10 mouse cellular contexts compared by ENCODE assay signal in the genomic region with DNA sequence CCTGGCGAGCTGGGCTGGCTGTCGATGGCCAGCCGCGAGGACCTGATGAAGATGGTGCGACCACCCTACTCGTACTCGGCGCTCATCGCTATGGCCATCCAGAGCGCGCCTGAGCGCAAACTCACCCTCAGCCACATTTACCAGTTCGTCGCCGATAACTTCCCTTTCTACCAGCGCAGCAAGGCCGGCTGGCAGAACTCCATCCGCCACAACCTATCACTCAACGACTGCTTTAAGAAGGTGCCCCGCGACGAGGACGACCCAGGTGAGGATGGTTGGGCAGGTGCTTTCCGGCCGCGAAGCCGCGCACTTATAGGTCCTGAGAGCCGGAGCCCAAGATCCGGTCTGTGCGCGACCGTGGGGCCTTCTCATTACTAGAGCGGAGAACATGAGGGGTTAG. TPM values are rescaled to one million over a fixed set of nuclear protein-coding genes. Genes with fewer than 3 reads are reported as not detected.
A peak's percentile ranks its signal among the peaks of the same experiment; 100 is the strongest.
DNase-seq lines count a peak whose midpoint lies in the region; ATAC-seq lines count a peak whose summit lies in the region.
"Had no signal": no experiment of that assay in that cellular context is flagged by ENCODE, and none has a peak within 500 bp of the region (broad histone marks: within the 10 kb centered on the region; RNA-seq: fewer than 3 reads in every experiment).

No protein-coding gene starts in this region.

- H3K27me3 ChIP-seq in lung, embryonic 15.5 days = peaks cover 86% of the 10 kb centered on the region
- H3K27me3 ChIP-seq in hindbrain, embryonic 12.5 days = peaks cover 78% of the 10 kb centered on the region
- peaks cover 57% of the 10 kb centered on the region for H3K27me3 ChIP-seq in midbrain, embryonic 14.5 days (ENCODE audit: control insufficient read depth, insufficient read depth, low read length)
- H3K27me3 ChIP-seq: CH12.LX had no signal

- H3K27ac ChIP-seq in lung, embryonic 15.5 days = no peak overlapping the region
- H3K27ac ChIP-seq in hindbrain, embryonic 12.5 days = no peak overlapping the region
- H3K27ac ChIP-seq in midbrain, embryonic 14.5 days (replicated peaks; ENCODE audit: low read depth, low read length) = no peak overlapping the region

- peak overlapping the region; percentile 39 for H3K4me3 ChIP-seq in lung, embryonic 15.5 days
- H3K4me3 ChIP-seq in hindbrain, embryonic 12.5 days = peak overlapping the region; percentile 46
- peak overlapping the region; percentile 40 for H3K4me3 ChIP-seq in midbrain, embryonic 14.5 days (replicated peaks; ENCODE audit: low read depth, low read length)
- H3K4me3 ChIP-seq: erythroblast, embryonic 14.5 days had no signal

- H3K4me2 ChIP-seq in lung, embryonic 15.5 days = peak overlapping the region; percentile 75
- H3K4me2 ChIP-seq in hindbrain, embryonic 12.5 days (replicated peaks) = peak overlapping the region; percentile 87
- peak overlapping the region; percentile 82 for H3K4me2 ChIP-seq in midbrain, embryonic 14.5 days (ENCODE audit: low read length)

- H3K9ac ChIP-seq in lung, embryonic 15.5 days = no peak overlapping the region
- H3K9ac ChIP-seq in hindbrain, embryonic 12.5 days = 0 out of 2 replicates have a peak overlapping the region, but pooled peaks have one; percentile 9
- H3K9ac ChIP-seq in midbrain, embryonic 14.5 days (replicated peaks; ENCODE audit: low read length) = no peak overlapping the region

- peaks cover 9% of the 10 kb centered on the region; the same call in 1 of the 2 replicates for H3K4me1 ChIP-seq in lung, embryonic 15.5 days
- H3K4me1 ChIP-seq in hindbrain, embryonic 12.5 days = peaks cover 9% of the 10 kb centered on the region
- peaks cover 7% of the 10 kb centered on the region for H3K4me1 ChIP-seq in midbrain, embryonic 14.5 days (ENCODE audit: control insufficient read depth, insufficient read depth, low read length)

- DNase-seq in cerebellum, postnatal 36 days = peak; percentile 2 to 4
- no peak for DNase-seq in lung, postnatal 36 days
- no peak for DNase-seq in midbrain, embryonic 14.5 days
- no peak for DNase-seq in urinary bladder, postnatal 4 days (ENCODE audit: low spot score in 2 of 2)
- no peak for DNase-seq in layer of hippocampus, postnatal 25 days (ENCODE audit: extremely low spot score in 1 of 2, low spot score in 1 of 2)

- 2% methylated on average over 34 of the region's 34 CpGs for WGBS in lung, embryonic 15.5 days
- 2% methylated on average over 34 of the region's 34 CpGs for WGBS in hindbrain, embryonic 12.5 days
- WGBS in midbrain, embryonic 14.5 days = under 1% methylated on average over 34 of the region's 34 CpGs

- ATAC-seq in cerebellum, adult (ENCODE audit: insufficient number of reproducible peaks, low FRiP score, low TSS enrichment) = no peak
- ATAC-seq in lung, embryonic 15.5 days (ENCODE audit: borderline replicate concordance, extremely low read depth, low FRiP score, low TSS enrichment) = no peak
- peak; percentile 23; the same call in 1 of the 2 replicates for ATAC-seq in hindbrain, embryonic 12.5 days (ENCODE audit: low FRiP score)
- ATAC-seq in midbrain, embryonic 14.5 days (ENCODE audit: low FRiP score, low TSS enrichment) = no peak; the same call in 1 of the 2 replicates

- H3K36me3 ChIP-seq in lung, embryonic 15.5 days = no peaks in the 10 kb centered on the region
- no peaks in the 10 kb centered on the region for H3K36me3 ChIP-seq in hindbrain, embryonic 12.5 days
- H3K36me3 ChIP-seq in midbrain, embryonic 14.5 days (ENCODE audit: control insufficient read depth, insufficient read depth, low read length) = no peaks in the 10 kb centered on the region

- H3K9me3 ChIP-seq in lung, embryonic 15.5 days = no peaks in the 10 kb centered on the region
- no peaks in the 10 kb centered on the region for H3K9me3 ChIP-seq in hindbrain, embryonic 12.5 days (replicated peaks)
- H3K9me3 ChIP-seq in midbrain, embryonic 14.5 days (ENCODE audit: control insufficient read depth, low read length) = no peaks in the 10 kb centered on the region

RNA-seq across cellular contexts. Expression of a gene that starts 0.6 kb away (rescaled TPM):
- not detected in 2 replicates for polyA plus RNA-seq in lung, embryonic 15.5 days (2015; fragmentation: Nextera tagmentation; extraction: Ambion mirVana)
- polyA plus RNA-seq in hindbrain, embryonic 12.5 days (2016; fragmentation: Nextera tagmentation; extraction: Ambion mirVana) = not detected in 2 replicates
- polyA plus RNA-seq in midbrain, embryonic 14.5 days (2014; fragmentation: Nextera tagmentation; extraction: Ambion mirVana) = not detected in 2 replicates
- total RNA-seq in layer of hippocampus, postnatal 25 days (2021) = not detected
- total RNA-seq: CH12.LX had no signal
- polyA plus RNA-seq: erythroblast, embryonic 14.5 days had no signal

RNA-seq across cellular contexts. Expression of a gene that starts 38.2 kb away (rescaled TPM):
- polyA plus RNA-seq in lung, embryonic 15.5 days (2015; fragmentation: Nextera tagmentation; extraction: Ambion mirVana) = not detected in 2 replicates
- not detected in 2 replicates for polyA plus RNA-seq in hindbrain, embryonic 12.5 days (2016; fragmentation: Nextera tagmentation; extraction: Ambion mirVana)
- polyA plus RNA-seq in midbrain, embryonic 14.5 days (2014; fragmentation: Nextera tagmentation; extraction: Ambion mirVana) = not detected in 2 replicates
- total RNA-seq in layer of hippocampus, postnatal 25 days (2021) = not detected
- total RNA-seq: CH12.LX had no signal
- polyA plus RNA-seq: erythroblast, embryonic 14.5 days had no signal

Comparison
In these comparisons a context has a peak if more than half of its experiments do, and no peak if none do; other contexts are left out.
1. DNase-seq: peak in cerebellum, postnatal 36 days (2 of 2); none in lung, postnatal 36 days (single experiment), midbrain, embryonic 14.5 days (single experiment), urinary bladder, postnatal 4 days (0 of 2) and layer of hippocampus, postnatal 25 days (0 of 2).
2. Peak in every context shown above with its lines, with median percentiles within 50 percentile points of each other: H3K4me2 ChIP-seq and H3K4me3 ChIP-seq.